Mouse (Mus musculus) heart, adult 2 months (tissue): Measurements from ENCODE around the gene Tlr9.

Source experiments
- CTCF ChIP-seq: fragments of 200-600 bp; IDR thresholded peaks from 2 replicates; pipeline ENCODE4 v1.8.1; 2022; ENCODE audit warnings: antibody characterized with exemption, mild to moderate bottlenecking, moderate library complexity
- POLR2A ChIP-seq: fragments of 200-500 bp; IDR thresholded peaks from 2 replicates; pipeline ENCODE4 v1.6.1; 2011; ENCODE audit warnings: mild to moderate bottlenecking, low read depth, low read length, control low read depth; ENCODE audit not compliant: insufficient read depth

GRCm38 (mm10) chr9:106236818-106237211 lies 14.4 kb downstream of the Tlr9 start:
- TF ChIP-seq POLR2A: no peak
- TF ChIP-seq CTCF: no peak
